Mouse (Mus musculus) kidney, embryonic 15.5 days (tissue): ENCODE data around the gene Gdf15. TPM values are rescaled to one million over a fixed set of nuclear protein-coding genes. Genes with fewer than 3 reads are reported as not detected.

Source experiments
- ATAC-seq: fragments of 200-750 bp; cut with Nextera tagmentation; replicated peaks from 2 replicates; pipeline ENCODE4 v1.8.0; 2017; ENCODE audit warnings: moderate TSS enrichment; ENCODE audit not compliant: low FRiP score
- H3K27ac ChIP-seq: fragments of 300-500 bp; sonication (generic); 2 replicates; pipeline ENCODE4 v1.5.1; 2015; ENCODE audit warnings: mild to moderate bottlenecking, inconsistent platforms
- H3K27me3 ChIP-seq: fragments of 300-500 bp; sonication (generic); 2 replicates; pipeline ENCODE4 v1.6.1; 2015; ENCODE audit warnings: inconsistent platforms
- H3K36me3 ChIP-seq: fragments of 300-500 bp; sonication (generic); 2 replicates; pipeline ENCODE4 v1.6.1; 2015; ENCODE audit warnings: inconsistent platforms
- H3K4me1 ChIP-seq: fragments of 300-500 bp; sonication (generic); 2 replicates; pipeline ENCODE4 v1.6.1; 2015; ENCODE audit warnings: inconsistent platforms
- H3K4me2 ChIP-seq: fragments of 300-500 bp; sonication (generic); 2 replicates; pipeline ENCODE4 v1.6.1; 2015; ENCODE audit warnings: moderate library complexity, mild to moderate bottlenecking, inconsistent platforms
- H3K4me3 ChIP-seq: fragments of 300-500 bp; sonication (generic); replicated peaks from 2 replicates; pipeline ENCODE4 v1.5.1; 2015; ENCODE audit warnings: mild to moderate bottlenecking, inconsistent platforms
- H3K9ac ChIP-seq: fragments of 300-500 bp; sonication (generic); 2 replicates; pipeline ENCODE4 v1.6.1; 2015; ENCODE audit warnings: mild to moderate bottlenecking, inconsistent platforms
- H3K9me3 ChIP-seq: fragments of 300-500 bp; sonication (generic); replicated peaks from 2 replicates; pipeline ENCODE4 v1.6.1; 2016; ENCODE audit warnings: inconsistent platforms
- WGBS: fragments of 180-500 bp; shearing (Covaris S2); methylation state at CpG from one replicate; pipeline ENCODE4 v1.1.7; 2015; ENCODE audit warnings: mixed read lengths; 5-methylcytosine and 5-hydroxymethylcytosine counted together
- polyA plus RNA-seq: library from polyadenylated mRNA; unstranded; fragments of >200 nt; fragmentation: Nextera tagmentation; extraction: Ambion mirVana; gene quantifications from 2 replicates; pipeline ENCODE4 v1.2.1, GENCODE M21; 2015

Gdf15 gene
- polyA plus RNA-seq, 1 experiment from 2014 or later, result 0.77 TPM

- peaks cover 46% of the 10 kb centered on the region for H3K36me3 ChIP-seq
- ATAC-seq, result no peak
- H3K27ac ChIP-seq, result peak overlapping the region; percentile 86
- H3K9ac ChIP-seq, result no peak overlapping the region
- no peak overlapping the region for H3K4me2 ChIP-seq
- no peak overlapping the region for H3K4me3 ChIP-seq
- peaks cover 81% of the 10 kb centered on the region for H3K4me1 ChIP-seq
- no peaks in the 10 kb centered on the region for H3K27me3 ChIP-seq
- WGBS, result 74% methylated on average over 12 of the region's 12 CpGs
- no peaks in the 10 kb centered on the region for H3K9me3 ChIP-seq
Observed at GRCm38 (mm10) chr8:70599507-70600290, 32.6 kb downstream of the Gdf15 start.

DNA sequence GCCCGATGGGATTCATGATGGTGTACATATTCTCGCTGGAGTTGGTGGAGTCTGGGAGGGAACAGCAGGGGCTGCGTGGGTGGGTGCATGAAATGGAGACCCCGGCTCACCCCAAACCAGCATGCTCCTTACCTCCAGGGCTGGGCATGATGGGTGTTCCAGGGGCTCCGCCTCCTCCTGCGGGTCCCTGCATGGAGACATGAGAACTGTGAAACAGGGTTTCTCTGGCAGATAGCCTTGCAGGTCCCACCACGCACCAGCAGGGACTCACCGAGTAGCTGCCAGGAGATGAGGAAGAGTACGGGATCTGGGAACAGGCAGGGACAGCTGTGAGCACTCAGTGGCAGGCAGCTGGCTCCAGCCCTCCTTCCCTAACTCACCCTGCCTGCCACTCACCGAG lies 33.5 kb downstream of the Gdf15 start:
- peak; percentile 1; the same call in 1 of the 2 replicates for ATAC-seq
- Histone ChIP-seq H3K36me3 (peaks cover 46% of the 10 kb centered on the region), H3K9me3 (no peaks in the 10 kb centered on the region), H3K4me1 (peaks cover 77% of the 10 kb centered on the region), H3K27me3 (no peaks in the 10 kb centered on the region), H3K4me2 (peak overlapping the region; percentile 80), H3K4me3 (peak overlapping the region; percentile 47), H3K27ac (peak overlapping the region; percentile 51), H3K9ac (peak overlapping the region; percentile 59; the same call in 1 of the 2 replicates)
- WGBS, result 16% methylated on average over 10 of the region's 10 CpGs

DNA sequence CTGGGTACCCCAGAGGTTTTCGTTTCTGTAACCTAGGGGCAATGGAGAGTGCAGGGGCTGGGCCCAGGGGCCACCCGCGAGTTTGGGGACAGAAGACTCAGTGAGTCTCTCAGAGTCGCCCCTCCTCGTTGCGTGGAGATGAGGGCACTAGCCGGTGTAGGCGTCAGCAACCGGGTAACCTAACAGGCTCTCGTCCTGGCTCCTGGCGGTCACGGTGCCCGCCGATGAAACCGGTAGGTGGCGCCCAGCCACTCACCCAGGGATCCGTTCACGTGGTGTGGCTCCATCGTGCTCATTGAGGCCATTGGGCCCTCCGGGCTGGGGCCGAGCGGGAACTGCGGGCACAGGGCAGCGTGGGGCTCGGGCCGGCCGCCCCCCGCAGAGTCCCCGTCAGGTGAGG lies 34.0 kb downstream of the Gdf15 start:
- no peaks in the 10 kb centered on the region for H3K27me3 ChIP-seq
- no peaks in the 10 kb centered on the region for H3K9me3 ChIP-seq
- peak overlapping the region; percentile 51 for H3K27ac ChIP-seq
- H3K4me1 ChIP-seq, result peaks cover 82% of the 10 kb centered on the region
- ATAC-seq, result peak; percentile 23; the same call in 1 of the 2 replicates
- peak overlapping the region; percentile 47 for H3K4me3 ChIP-seq
- H3K4me2 ChIP-seq, result peak overlapping the region; percentile 80
- H3K36me3 ChIP-seq, result peaks cover 46% of the 10 kb centered on the region
- H3K9ac ChIP-seq, result peak overlapping the region; percentile 59
- WGBS, result 3% methylated on average over 29 of the region's 29 CpGs

- peaks cover 88% of the 10 kb centered on the region for H3K4me1 ChIP-seq
- ATAC-seq, result no peak
- peak overlapping the region; percentile 51 for H3K27ac ChIP-seq
- H3K27me3 ChIP-seq, result no peaks in the 10 kb centered on the region
- H3K4me3 ChIP-seq, result peak overlapping the region; percentile 47
- no peaks in the 10 kb centered on the region for H3K9me3 ChIP-seq
- H3K36me3 ChIP-seq, result peaks cover 40% of the 10 kb centered on the region
- H3K9ac ChIP-seq, result peak overlapping the region; percentile 59
- WGBS, result 18% methylated on average over 62 of the region's 68 CpGs
- peak overlapping the region; percentile 80 for H3K4me2 ChIP-seq
Observed at GRCm38 (mm10) chr8:70597417-70598272, 34.6 kb downstream of the Gdf15 start.

- H3K27ac ChIP-seq, result no peak overlapping the region
- ATAC-seq, result no peak
- WGBS, result 84% methylated on average over 17 of the region's 17 CpGs
Observed at GRCm38 (mm10) chr8:70596775-70597416, 35.4 kb downstream of the Gdf15 start.

DNA sequence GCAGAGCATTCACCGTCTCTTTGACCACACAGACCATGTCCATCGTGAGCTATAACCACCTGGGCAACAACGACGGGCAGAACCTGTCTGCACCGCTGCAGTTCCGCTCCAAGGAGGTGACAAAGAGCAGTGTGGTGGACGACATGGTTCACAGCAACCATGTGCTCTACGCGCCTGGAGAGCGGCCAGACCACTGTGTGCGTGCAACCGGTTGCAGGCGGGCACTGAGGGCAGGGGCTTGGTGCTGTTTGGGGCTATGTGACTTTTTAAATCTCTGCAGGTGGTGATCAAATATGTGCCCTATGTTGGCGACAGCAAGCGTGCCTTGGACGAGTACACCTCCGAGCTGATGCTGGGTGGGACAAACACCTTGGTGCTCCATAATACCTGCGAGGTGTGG lies 36.0 kb downstream of the Gdf15 start:
- H3K4me3 ChIP-seq, result no peak overlapping the region
- H3K9me3 ChIP-seq, result no peaks in the 10 kb centered on the region
- 87% methylated on average over 18 of the region's 18 CpGs for WGBS
- H3K36me3 ChIP-seq, result peaks cover 43% of the 10 kb centered on the region
- no peak overlapping the region for H3K9ac ChIP-seq
- no peak overlapping the region for H3K4me2 ChIP-seq
- no peak for ATAC-seq
- H3K27me3 ChIP-seq, result no peaks in the 10 kb centered on the region
- H3K4me1 ChIP-seq, result peaks cover 84% of the 10 kb centered on the region
- H3K27ac ChIP-seq, result no peak overlapping the region

More at GRCm38 (mm10) chr8:70596775-70597416, 35.4 kb downstream of the Gdf15 start:
- Histone ChIP-seq H3K9me3 (no peaks in the 10 kb centered on the region), H3K4me3 (0 out of 2 replicates have a peak overlapping the region, but pooled peaks have one; percentile 47), H3K36me3 (peaks cover 39% of the 10 kb centered on the region), H3K9ac (no peak overlapping the region), H3K4me1 (peaks cover 91% of the 10 kb centered on the region), H3K4me2 (peak overlapping the region; percentile 80), H3K27me3 (no peaks in the 10 kb centered on the region)

DNA sequence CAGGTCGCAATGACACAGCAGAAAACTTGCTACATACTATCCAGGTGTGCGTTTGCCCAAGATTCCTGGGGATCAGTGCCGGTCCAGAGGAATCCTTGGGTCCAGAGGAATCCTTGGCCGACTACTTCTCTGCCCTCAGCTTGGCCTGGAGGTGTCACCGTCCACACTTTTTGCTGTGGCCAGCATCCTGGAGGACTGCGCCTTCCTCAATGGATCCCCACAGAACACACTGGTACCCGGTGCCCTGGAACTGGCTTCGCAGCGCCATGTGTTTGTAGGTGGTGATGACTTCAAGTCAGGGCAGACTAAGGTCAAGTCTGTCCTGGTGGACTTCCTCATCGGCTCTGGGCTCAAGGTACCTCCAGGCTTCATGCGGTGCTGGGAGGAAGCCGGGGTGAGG lies 36.4 kb downstream of the Gdf15 start:
- no peak for ATAC-seq
- H3K4me2 ChIP-seq, result peak overlapping the region; percentile 97

DNA sequence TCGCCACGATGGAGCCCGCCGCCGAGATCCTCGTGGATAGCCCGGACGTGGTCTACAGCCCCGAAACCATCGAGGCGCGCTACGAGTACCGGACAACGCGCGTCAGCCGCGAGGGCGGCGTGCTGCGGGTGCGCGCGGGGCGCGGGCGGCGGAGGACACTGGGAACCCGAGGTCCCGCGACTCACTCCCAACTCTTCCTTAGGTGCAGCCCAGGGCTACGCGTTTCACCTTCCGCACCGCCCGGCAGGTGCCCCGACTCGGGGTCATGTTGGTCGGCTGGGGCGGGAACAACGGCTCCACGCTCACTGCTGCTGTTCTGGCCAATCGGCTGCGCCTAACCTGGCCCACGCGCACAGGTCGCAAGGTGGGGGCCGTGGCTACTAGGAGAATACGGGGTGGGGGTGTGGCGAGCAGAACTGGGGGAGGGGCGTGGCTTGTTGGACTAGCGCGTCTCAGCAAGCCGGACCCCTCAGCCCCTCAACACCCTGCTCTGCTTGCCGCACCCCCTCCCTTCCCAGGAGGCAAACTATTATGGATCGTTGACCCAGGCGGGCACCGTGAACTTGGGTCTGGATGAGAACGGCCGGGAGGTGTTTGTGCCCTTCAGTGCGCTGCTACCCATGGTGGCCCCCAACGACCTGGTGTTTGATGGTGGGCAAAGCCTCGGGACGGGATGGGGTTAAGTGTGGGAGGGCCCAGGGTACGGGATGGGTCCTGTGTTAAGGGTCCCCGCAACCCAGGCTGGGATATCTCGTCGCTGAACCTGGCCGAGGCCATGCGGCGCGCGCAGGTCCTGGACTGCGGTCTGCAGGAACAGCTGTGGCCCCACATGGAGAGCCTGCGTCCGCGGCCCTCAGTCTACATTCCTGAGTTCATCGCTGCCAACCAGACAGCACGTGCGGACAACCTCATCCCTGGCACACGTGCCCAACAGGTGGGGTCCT lies 37.4 kb downstream of the Gdf15 start:
- Histone ChIP-seq H3K27me3 (no peaks in the 10 kb centered on the region), H3K36me3 (peaks cover 52% of the 10 kb centered on the region), H3K27ac (peak overlapping the region; percentile 92), H3K4me2 (peak overlapping the region; percentile 97), H3K9ac (peak overlapping the region; percentile 69), H3K4me1 (peaks cover 71% of the 10 kb centered on the region), H3K9me3 (no peaks in the 10 kb centered on the region), H3K4me3 (peak overlapping the region; percentile 75)
- 8% methylated on average over 82 of the region's 82 CpGs for WGBS
- ATAC-seq, result peak; percentile 19

More for the DNA sequence above, 36.4 kb downstream of the Gdf15 start:
- peak overlapping the region; percentile 75 for H3K4me3 ChIP-seq
- WGBS, result 94% methylated on average over 12 of the region's 12 CpGs
- H3K9ac ChIP-seq, result no peak overlapping the region
- no peak overlapping the region for H3K27ac ChIP-seq
- H3K27me3 ChIP-seq, result no peaks in the 10 kb centered on the region
- no peaks in the 10 kb centered on the region for H3K9me3 ChIP-seq
- H3K36me3 ChIP-seq, result peaks cover 46% of the 10 kb centered on the region
- H3K4me1 ChIP-seq, result peaks cover 80% of the 10 kb centered on the region

GRCm38 (mm10) chr8:70593961-70594609 lies 38.2 kb downstream of the Gdf15 start, which contains the start of gene Isyna1:
Isyna1 (plus strand) TSS chr8:70594373.
- H3K4me2 ChIP-seq, result peak within 1 kb of the TSS; percentile 97
- peak within 1 kb of the TSS; percentile 75 for H3K4me3 ChIP-seq
- peak within 1 kb of the TSS; percentile 92 for H3K27ac ChIP-seq
- H3K27me3 ChIP-seq, result no peaks in the 10 kb centered on the region
- H3K4me1 ChIP-seq, result peaks cover 63% of the 10 kb centered on the region
- H3K9ac ChIP-seq, result peak within 1 kb of the TSS; percentile 69
- H3K36me3 ChIP-seq, result peaks cover 56% of the 10 kb centered on the region
- peak; percentile 90 for ATAC-seq
- no peaks in the 10 kb centered on the region for H3K9me3 ChIP-seq
- under 1% methylated on average over 38 of the region's 40 CpGs for WGBS

DNA sequence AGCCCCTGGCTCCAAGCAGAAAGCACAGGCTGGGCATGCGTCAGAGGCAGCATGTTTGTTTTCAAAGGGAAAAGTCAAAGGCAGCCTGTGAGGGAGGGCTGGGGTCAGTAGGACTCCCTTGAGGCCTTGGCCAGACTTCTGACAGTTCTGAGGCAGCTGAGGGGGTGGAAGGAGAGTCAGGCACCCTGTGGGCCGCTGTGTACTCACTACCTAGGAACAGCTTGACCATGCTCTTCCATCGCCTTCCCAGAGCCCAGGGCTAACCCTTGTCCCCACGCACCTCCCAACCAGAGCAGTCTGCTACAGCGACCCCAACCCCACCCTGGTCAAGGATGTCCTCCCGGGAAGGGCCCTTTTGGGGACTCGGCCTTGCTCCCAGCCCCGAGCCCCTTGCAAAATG lies 39.1 kb downstream of the Gdf15 start:
- peaks cover 62% of the 10 kb centered on the region for H3K36me3 ChIP-seq
- peak overlapping the region; percentile 97 for H3K4me2 ChIP-seq
- H3K4me1 ChIP-seq, result peaks cover 54% of the 10 kb centered on the region
- peak overlapping the region; percentile 75 for H3K4me3 ChIP-seq
- no peaks in the 10 kb centered on the region for H3K9me3 ChIP-seq
- H3K9ac ChIP-seq, result peak overlapping the region; percentile 11
- WGBS, result 43% methylated on average over 8 of the region's 8 CpGs
- peak overlapping the region; percentile 92 for H3K27ac ChIP-seq
- H3K27me3 ChIP-seq, result no peaks in the 10 kb centered on the region
- no peak for ATAC-seq
